Mouse (Mus musculus): ENCODE data around the gene Tdrd9.

GRCm38 (mm10) chr12:112117649-112118048 is 146.3 kb downstream of the Tdrd9 start:
- TF ChIP-seq POLR2A (IDR thresholded peaks at IDR 0.05; ENCODE audit: borderline replicate concordance, extremely low read depth, insufficient read depth, insufficient read length, poor library complexity, severe bottlenecking) (no peak), CTCF (IDR thresholded peaks at IDR 0.05; ENCODE audit: borderline replicate concordance, extremely low read depth, insufficient read depth, insufficient read length) (no peak)

All from brain, embryonic 14.5 days (tissue).